Mouse (Mus musculus): ENCODE measurements around the gene Tuba4a. TPM values are rescaled to one million over a fixed set of nuclear protein-coding genes. Genes with fewer than 3 reads are reported as not detected.

Gene Tuba4a
- polyA plus RNA-seq, 1 experiment from 2014 or later: 44.9 TPM

DNA sequence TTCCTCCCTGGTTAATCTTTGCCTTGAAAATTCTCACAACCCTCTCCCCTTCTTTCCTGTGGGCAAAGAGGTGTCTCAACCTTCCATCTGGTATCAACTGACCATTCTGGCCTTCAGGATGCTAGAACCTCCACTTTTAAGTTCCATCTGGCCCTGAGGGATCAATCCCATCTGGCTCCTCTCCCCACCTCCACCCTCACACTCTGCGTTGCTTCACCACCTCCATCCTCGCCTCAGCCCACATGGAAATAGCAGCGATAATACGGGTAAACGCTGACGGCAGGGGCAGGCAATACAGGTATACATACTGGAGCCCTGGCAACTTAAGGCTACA is 1.8 kb downstream of the Tuba4a start:
- Histone ChIP-seq H3K9me3 (no peaks in the 10 kb centered on the region), H3K27me3 (peaks cover 49% of the 10 kb centered on the region), H3K4me2 (peak overlapping the region; percentile 92), H3K27ac (no peak overlapping the region), H3K36me3 (peaks cover 25% of the 10 kb centered on the region; the same call in 1 of the 2 replicates), H3K9ac (0 out of 2 replicates have a peak overlapping the region, but pooled peaks have one; percentile 38), H3K4me3 (peak overlapping the region; percentile 51), H3K4me1 (peaks cover 32% of the 10 kb centered on the region)
- WGBS: 1% methylated on average over 6 of the region's 6 CpGs
- ATAC-seq (ENCODE audit: borderline replicate concordance, extremely low read depth, low FRiP score, low TSS enrichment): no peak

- 66% methylated on average over 13 of the region's 13 CpGs for WGBS
- H3K9ac ChIP-seq: no peak overlapping the region
- H3K4me3 ChIP-seq: no peak overlapping the region
- peaks cover 39% of the 10 kb centered on the region for H3K4me1 ChIP-seq
- no peak overlapping the region for H3K27ac ChIP-seq
- 0 out of 2 replicates have a peak overlapping the region, but pooled peaks have one; percentile 92 for H3K4me2 ChIP-seq
- ATAC-seq (ENCODE audit: borderline replicate concordance, extremely low read depth, low FRiP score, low TSS enrichment): no peak
- peaks cover 30% of the 10 kb centered on the region; the same call in 1 of the 2 replicates for H3K36me3 ChIP-seq
- H3K27me3 ChIP-seq: peaks cover 49% of the 10 kb centered on the region
- H3K9me3 ChIP-seq: no peaks in the 10 kb centered on the region
Measured at GRCm38 (mm10) chr1:75216797-75217585, 2.7 kb downstream of the Tuba4a start.

DNA sequence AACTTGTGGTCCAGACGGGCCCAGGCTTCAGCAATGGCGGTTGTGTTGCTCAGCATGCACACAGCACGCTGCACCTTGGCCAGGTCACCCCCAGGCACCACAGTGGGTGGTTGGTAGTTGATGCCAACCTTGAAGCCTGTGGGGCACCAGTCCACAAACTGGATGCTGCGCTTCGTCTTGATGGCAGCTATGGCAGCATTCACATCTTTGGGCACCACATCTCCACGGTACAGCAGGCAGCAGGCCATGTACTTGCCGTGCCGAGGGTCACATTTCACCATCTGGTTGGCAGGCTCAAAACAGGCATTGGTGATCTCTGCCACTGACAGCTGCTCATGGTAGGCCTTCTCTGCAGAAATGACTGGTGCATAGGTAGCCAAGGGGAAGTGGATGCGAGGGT is 3.9 kb downstream of the Tuba4a start:
- peaks cover 30% of the 10 kb centered on the region; the same call in 1 of the 2 replicates for H3K36me3 ChIP-seq
- H3K27ac ChIP-seq: no peak overlapping the region
- H3K27me3 ChIP-seq: peaks cover 39% of the 10 kb centered on the region
- no peak overlapping the region for H3K4me3 ChIP-seq
- ATAC-seq (ENCODE audit: borderline replicate concordance, extremely low read depth, low FRiP score, low TSS enrichment): no peak
- H3K9ac ChIP-seq: no peak overlapping the region
- no peak overlapping the region for H3K4me2 ChIP-seq
- peaks cover 48% of the 10 kb centered on the region for H3K4me1 ChIP-seq
- WGBS: 91% methylated on average over 9 of the region's 9 CpGs
- no peaks in the 10 kb centered on the region for H3K9me3 ChIP-seq

- no peak for ATAC-seq (ENCODE audit: borderline replicate concordance, extremely low read depth, low FRiP score, low TSS enrichment)
- Histone ChIP-seq H3K27ac (0 out of 2 replicates have a peak overlapping the region, but pooled peaks have one; percentile 11), H3K4me1 (peaks cover 52% of the 10 kb centered on the region), H3K4me2 (no peak overlapping the region), H3K9ac (no peak overlapping the region), H3K9me3 (no peaks in the 10 kb centered on the region), H3K27me3 (peaks cover 30% of the 10 kb centered on the region), H3K36me3 (peaks cover 30% of the 10 kb centered on the region; the same call in 1 of the 2 replicates), H3K4me3 (no peak overlapping the region)
- 56% methylated on average over 5 of the region's 5 CpGs for WGBS
Measured at GRCm38 (mm10) chr1:75214886-75215285, 4.8 kb downstream of the Tuba4a start.

DNA sequence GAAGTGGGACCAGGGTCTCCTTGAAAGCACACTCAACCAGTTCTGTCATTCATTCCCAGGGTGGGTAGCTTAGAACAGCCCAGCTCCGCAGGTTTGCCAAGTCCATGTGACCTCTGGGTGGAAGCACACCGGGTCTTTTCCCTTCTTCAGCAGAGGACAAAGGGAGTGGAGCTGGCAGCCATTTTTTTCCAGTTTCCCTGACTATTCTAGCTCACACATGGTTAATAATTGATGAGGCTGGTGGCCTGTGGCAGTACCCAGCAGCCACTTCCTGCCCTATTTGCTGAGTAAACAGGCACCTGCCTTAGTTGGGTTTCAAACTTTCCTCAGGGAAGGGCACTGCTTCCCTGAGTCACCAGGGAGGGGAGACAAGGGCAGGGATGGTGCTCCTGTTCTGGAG is 5.2 kb downstream of the Tuba4a start:
- no peak overlapping the region for H3K4me2 ChIP-seq
- peaks cover 30% of the 10 kb centered on the region; the same call in 1 of the 2 replicates for H3K36me3 ChIP-seq
- peaks cover 26% of the 10 kb centered on the region for H3K27me3 ChIP-seq
- H3K9me3 ChIP-seq: no peaks in the 10 kb centered on the region
- no peak overlapping the region for H3K4me3 ChIP-seq
- 0 out of 2 replicates have a peak overlapping the region, but pooled peaks have one; percentile 11 for H3K27ac ChIP-seq
- no peak overlapping the region for H3K9ac ChIP-seq
- peaks cover 53% of the 10 kb centered on the region for H3K4me1 ChIP-seq
- no peak for ATAC-seq (ENCODE audit: borderline replicate concordance, extremely low read depth, low FRiP score, low TSS enrichment)
- 46% methylated on average over 2 of the region's 2 CpGs for WGBS

- no peak for ATAC-seq (ENCODE audit: borderline replicate concordance, extremely low read depth, low FRiP score, low TSS enrichment)
- Histone ChIP-seq H3K4me2 (no peak overlapping the region), H3K4me1 (peaks cover 49% of the 10 kb centered on the region), H3K9me3 (no peaks in the 10 kb centered on the region), H3K9ac (no peak overlapping the region), H3K27me3 (peaks cover 12% of the 10 kb centered on the region), H3K4me3 (no peak overlapping the region), H3K36me3 (peaks cover 30% of the 10 kb centered on the region; the same call in 1 of the 2 replicates), H3K27ac (no peak overlapping the region)
- WGBS: 86% methylated on average over 7 of the region's 7 CpGs
Measured at GRCm38 (mm10) chr1:75213096-75213495, 6.6 kb downstream of the Tuba4a start.

DNA sequence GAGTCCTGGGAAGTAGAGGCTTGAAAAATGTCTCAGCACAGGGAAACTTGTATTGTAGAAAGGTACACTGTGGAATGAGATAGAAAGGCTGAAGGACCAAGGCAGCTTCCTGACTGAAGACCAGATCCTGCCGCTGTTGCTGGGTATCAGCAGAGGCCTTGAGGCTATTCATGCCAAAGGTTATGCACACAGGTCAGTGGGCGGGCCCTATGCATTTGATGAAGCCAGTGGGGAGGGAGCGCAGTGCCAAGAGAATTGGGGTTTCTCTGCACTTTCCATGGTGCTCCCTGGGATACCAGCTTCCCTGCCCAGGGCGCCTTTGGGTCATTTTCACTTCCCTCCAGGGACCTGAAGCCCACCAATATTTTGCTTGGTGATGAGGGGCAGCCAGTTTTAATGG is 7.1 kb downstream of the Tuba4a start:
- Histone ChIP-seq H3K4me2 (no peak overlapping the region), H3K27me3 (peaks cover 7% of the 10 kb centered on the region), H3K36me3 (peaks cover 30% of the 10 kb centered on the region; the same call in 1 of the 2 replicates), H3K4me3 (no peak overlapping the region), H3K27ac (no peak overlapping the region), H3K9ac (no peak overlapping the region), H3K4me1 (peaks cover 45% of the 10 kb centered on the region), H3K9me3 (no peaks in the 10 kb centered on the region)
- ATAC-seq (ENCODE audit: borderline replicate concordance, extremely low read depth, low FRiP score, low TSS enrichment): no peak
- 74% methylated on average over 4 of the region's 4 CpGs for WGBS

DNA sequence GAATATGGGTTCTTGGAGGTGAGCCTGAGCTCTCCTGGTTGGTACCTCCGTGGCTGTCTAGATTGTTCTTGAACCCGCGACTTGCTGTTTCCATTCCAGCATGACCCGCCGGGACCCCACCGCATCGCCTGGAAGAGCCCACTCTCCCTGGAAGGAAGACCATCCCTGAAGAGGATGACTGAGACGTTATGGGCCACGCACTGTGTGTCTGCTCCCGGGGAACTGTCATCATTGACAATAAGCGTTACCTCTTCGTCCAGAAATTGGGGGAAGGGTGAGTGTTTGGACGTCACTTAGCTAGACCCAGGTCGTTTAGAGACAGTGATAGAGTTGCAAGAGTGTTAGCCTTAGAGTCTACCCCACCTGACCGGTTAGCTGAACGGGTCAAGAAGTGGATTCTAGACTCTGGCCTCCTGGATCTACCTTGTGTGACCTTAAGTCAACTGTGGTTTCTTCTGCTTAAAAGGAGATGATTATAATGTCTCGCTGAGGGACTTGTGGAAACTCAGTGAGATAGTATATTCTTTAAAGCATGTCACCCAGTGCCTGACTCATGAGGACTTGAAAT is 8.4 kb downstream of the Tuba4a start:
- Histone ChIP-seq H3K4me1 (peaks cover 45% of the 10 kb centered on the region), H3K9me3 (no peaks in the 10 kb centered on the region), H3K9ac (peak overlapping the region; percentile 87), H3K4me3 (peak overlapping the region; percentile 70), H3K36me3 (peaks cover 30% of the 10 kb centered on the region; the same call in 1 of the 2 replicates), H3K4me2 (peak overlapping the region; percentile 81), H3K27ac (no peak overlapping the region), H3K27me3 (no peaks in the 10 kb centered on the region)
- ATAC-seq (ENCODE audit: borderline replicate concordance, extremely low read depth, low FRiP score, low TSS enrichment): peak; percentile 4; the same call in 1 of the 2 replicates
- WGBS: 8% methylated on average over 17 of the region's 17 CpGs

DNA sequence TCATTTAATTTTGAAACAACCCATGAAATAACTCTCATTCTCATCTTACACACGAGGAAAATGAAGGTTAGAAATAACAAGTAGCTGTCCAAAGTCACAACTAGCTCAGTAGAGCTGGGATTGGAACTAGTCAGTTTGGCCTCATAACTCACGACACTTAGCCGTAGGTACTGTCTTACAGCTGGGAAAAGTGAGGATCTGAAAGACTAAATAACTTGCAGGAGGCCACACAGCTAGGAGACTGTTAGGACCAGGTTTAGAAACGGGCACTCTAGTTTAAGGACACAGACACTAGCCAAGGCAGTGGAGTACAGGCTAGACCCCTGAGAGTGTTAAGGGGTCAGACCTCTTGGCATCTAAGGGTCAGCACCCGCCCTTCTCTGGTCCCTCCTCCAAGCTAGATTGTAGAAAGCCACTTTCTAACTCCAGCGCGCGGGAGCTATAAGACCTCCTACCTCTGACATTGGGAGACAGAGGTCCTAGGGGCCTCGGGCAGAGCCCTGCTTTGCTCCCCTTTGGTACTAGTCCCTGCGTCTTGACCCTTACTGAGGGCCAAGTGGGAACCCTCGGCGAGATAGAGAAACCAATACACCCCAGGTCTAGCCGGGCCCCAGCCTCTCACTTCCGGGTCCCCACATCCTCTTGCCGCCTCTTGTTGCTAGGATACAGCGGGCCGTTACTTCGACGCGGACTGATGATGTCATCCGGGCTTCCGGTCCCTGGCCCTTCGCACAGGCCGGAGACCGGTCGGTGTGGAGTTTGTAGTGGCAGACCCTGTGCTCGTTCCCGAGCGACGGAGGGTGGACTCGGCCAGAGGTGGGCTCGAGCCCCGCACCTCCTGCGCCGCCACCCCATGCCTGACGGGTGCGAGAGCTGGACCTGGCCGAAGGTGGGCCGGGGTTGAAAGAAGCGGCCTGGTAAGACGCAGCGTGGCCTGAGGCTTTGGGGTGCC is 9.3 kb downstream of the Tuba4a start, which contains the start of the genes Glb1l and Stk16:
Gene Glb1l, minus strand, starts transcription at position 678 of the 952 bp plus-strand sequence.
Gene Stk16, plus strand, starts transcription at position 703 of the 952 bp plus-strand sequence.
- Histone ChIP-seq H3K9ac (peak within 1 kb of the TSS; percentile 87), H3K27me3 (no peaks in the 10 kb centered on the region), H3K9me3 (no peaks in the 10 kb centered on the region), H3K4me2 (peak within 1 kb of the TSS; percentile 81), H3K4me1 (peaks cover 45% of the 10 kb centered on the region), H3K4me3 (peak within 1 kb of the TSS; percentile 70), H3K36me3 (peaks cover 25% of the 10 kb centered on the region; the same call in 1 of the 2 replicates), H3K27ac (no peak within 1 kb of the TSS)
- WGBS: 5% methylated on average over 42 of the region's 42 CpGs
- ATAC-seq (ENCODE audit: borderline replicate concordance, extremely low read depth, low FRiP score, low TSS enrichment): peak; percentile 92

- Histone ChIP-seq H3K27me3 (no peaks in the 10 kb centered on the region), H3K9ac (peak overlapping the region; percentile 52)
- no peak for ATAC-seq (ENCODE audit: borderline replicate concordance, extremely low read depth, low FRiP score, low TSS enrichment)
Measured at GRCm38 (mm10) chr1:75208967-75209678, 10.5 kb downstream of the Tuba4a start.

More at GRCm38 (mm10) chr1:75208967-75209678, 10.5 kb downstream of the Tuba4a start:
- 10% methylated on average over 34 of the region's 34 CpGs for WGBS
- H3K9me3 ChIP-seq: no peaks in the 10 kb centered on the region
- H3K27ac ChIP-seq: peak overlapping the region; percentile 15; the same call in 1 of the 2 replicates
- H3K4me3 ChIP-seq: peak overlapping the region; percentile 70
- H3K4me1 ChIP-seq: peaks cover 39% of the 10 kb centered on the region
- peaks cover 17% of the 10 kb centered on the region; the same call in 1 of the 2 replicates for H3K36me3 ChIP-seq
- peak overlapping the region; percentile 81 for H3K4me2 ChIP-seq

Data from lung, embryonic 15.5 days (tissue).